Mouse (Mus musculus) T-helper 17 cell (primary cell): ENCODE data around the gene Mfn2.

Experiments used
- in situ Hi-C, 2 experiments: fragments of 300-600 bp; cut with MboI, MseI; formaldehyde crosslinking; loops; 1 replicate in 1 of 2; 2 replicates in 1 of 2; pipeline ENCODE4 v1.15.1; 2025; ENCODE audit warnings: high pct_unique_total_duplicates in 2 of 2

The Mfn2 gene

GRCm38 (mm10) chr4:147918459-147919121, 14.1 kb upstream of the Mfn2 start:
- in situ Hi-C loops, result no loop called here

- in situ Hi-C loops, result no loop called here
These were observed 5.0 kb upstream of the Mfn2 start for GRCm38 (mm10) chr4:147909486-147909885.

- in situ Hi-C loops, result no loop called here
These were observed 1.7 kb upstream of the Mfn2 start for GRCm38 (mm10) chr4:147906230-147906629.

- in situ Hi-C loops, result no loop called here
These were observed 671 bp upstream of the Mfn2 start for GRCm38 (mm10) chr4:147905090-147905659.

- in situ Hi-C loops, result no loop called here
These were observed 903 bp downstream of the Mfn2 start for GRCm38 (mm10) chr4:147903601-147904000.

- in situ Hi-C loops, result no loop called here
These were observed 1.5 kb downstream of the Mfn2 start for GRCm38 (mm10) chr4:147902906-147903500.

GRCm38 (mm10) chr4:147900452-147900851, 4.1 kb downstream of the Mfn2 start:
- in situ Hi-C loops, result no loop called here

- in situ Hi-C loops, result no loop called here
These were observed 7.2 kb downstream of the Mfn2 start for GRCm38 (mm10) chr4:147897348-147897747.

GRCm38 (mm10) chr4:147896411-147896810, 8.1 kb downstream of the Mfn2 start:
- in situ Hi-C loops, result no loop called here

GRCm38 (mm10) chr4:147895815-147896330, 8.6 kb downstream of the Mfn2 start:
- in situ Hi-C loops, result no loop called here

- in situ Hi-C loops, result no loop called here
These were observed 14.2 kb downstream of the Mfn2 start for GRCm38 (mm10) chr4:147890341-147890740.

GRCm38 (mm10) chr4:147888237-147888636, 16.3 kb downstream of the Mfn2 start:
- in situ Hi-C loops, result no loop called here

- in situ Hi-C loops, result no loop called here
These were observed 17.2 kb downstream of the Mfn2 start for GRCm38 (mm10) chr4:147887277-147887676.

- in situ Hi-C loops, result no loop called here
These were observed 18.3 kb downstream of the Mfn2 start for GRCm38 (mm10) chr4:147886158-147886557.

- in situ Hi-C loops, result no loop called here
These were observed 20.4 kb downstream of the Mfn2 start for GRCm38 (mm10) chr4:147884138-147884537.

GRCm38 (mm10) chr4:147883041-147883440, 21.5 kb downstream of the Mfn2 start:
- in situ Hi-C loops, result no loop called here

GRCm38 (mm10) chr4:147881792-147882191, 22.7 kb downstream of the Mfn2 start:
- in situ Hi-C loops, result no loop called here

GRCm38 (mm10) chr4:147879865-147880264, 24.6 kb downstream of the Mfn2 start:
- in situ Hi-C loops, result loop anchor here in 1 of 2 experiments (10.0 kb wide), 1 partner anchor 1885 kb away; no protein-coding TSS in a partner anchor

GRCm38 (mm10) chr4:147879456-147879855, 25.0 kb downstream of the Mfn2 start:
- in situ Hi-C loops, result loop anchor here in 1 of 2 experiments (10.0 kb wide), 1 partner anchor 1885 kb away; no protein-coding TSS in a partner anchor

GRCm38 (mm10) chr4:147878537-147878936, 26.0 kb downstream of the Mfn2 start:
- in situ Hi-C loops, result loop anchor here in 1 of 2 experiments (10.0 kb wide), 1 partner anchor 1886 kb away; no protein-coding TSS in a partner anchor

GRCm38 (mm10) chr4:147875852-147876575, 28.5 kb downstream of the Mfn2 start:
- in situ Hi-C loops, result loop anchor here in 1 of 2 experiments (10.0 kb wide), 1 partner anchor 1889 kb away; no protein-coding TSS in a partner anchor

- in situ Hi-C loops, result no loop called here
These were observed 35.3 kb downstream of the Mfn2 start for GRCm38 (mm10) chr4:147869238-147869637.
